Mouse (Mus musculus): ENCODE data around the gene Gm1123.

DNA sequence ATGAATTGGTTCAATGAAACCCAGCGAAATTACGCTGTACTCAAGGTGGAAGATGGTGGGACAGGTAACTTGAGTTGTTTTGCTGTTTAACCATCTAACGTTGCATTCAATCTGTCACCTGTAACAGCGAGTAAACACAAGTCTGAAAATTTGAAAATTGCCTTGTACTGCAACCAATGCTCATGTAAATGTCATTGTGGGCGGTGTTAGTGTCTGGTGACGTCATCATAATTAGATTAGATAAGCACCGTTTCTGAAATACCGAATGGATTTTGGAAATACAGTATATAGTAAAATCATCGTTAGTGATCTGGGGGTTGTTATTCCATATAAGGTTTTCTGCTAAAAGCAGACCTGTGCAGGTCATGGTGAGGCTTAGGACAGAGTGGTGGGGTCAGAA is 48.4 kb downstream of the Gm1123 start:
- TF ChIP-seq ZNF384 (IDR thresholded peaks at IDR 0.05; ENCODE audit: low read depth, low read length) (no peak), HCFC1 (IDR thresholded peaks at IDR 0.05; ENCODE audit: borderline replicate concordance, insufficient read depth, low read length) (no peak), MAFK (IDR thresholded peaks at IDR 0.05; ENCODE audit: insufficient read depth, low read depth, low read length) (no peak)

Measured in ES-E14 (cell line).